Mouse (Mus musculus) embryonic fibroblast, embryonic 13.5 days (primary cell): ENCODE data around the gene Zfp27.
A peak's percentile ranks its signal among the peaks of the same experiment; 100 is the strongest.

Experiments
- CTCF ChIP-seq: IDR thresholded peaks from 2 replicates; pipeline ENCODE4 v1.5.1; 2011; ENCODE audit warnings: mild to moderate bottlenecking, control low read depth, low read length, moderate library complexity, borderline replicate concordance; ENCODE audit not compliant: insufficient read depth
- POLR2A ChIP-seq: IDR thresholded peaks from 2 replicates; pipeline ENCODE4 v1.6.1; 2011; ENCODE audit warnings: low read depth, mild to moderate bottlenecking, control low read depth, low read length, moderate library complexity

DNA sequence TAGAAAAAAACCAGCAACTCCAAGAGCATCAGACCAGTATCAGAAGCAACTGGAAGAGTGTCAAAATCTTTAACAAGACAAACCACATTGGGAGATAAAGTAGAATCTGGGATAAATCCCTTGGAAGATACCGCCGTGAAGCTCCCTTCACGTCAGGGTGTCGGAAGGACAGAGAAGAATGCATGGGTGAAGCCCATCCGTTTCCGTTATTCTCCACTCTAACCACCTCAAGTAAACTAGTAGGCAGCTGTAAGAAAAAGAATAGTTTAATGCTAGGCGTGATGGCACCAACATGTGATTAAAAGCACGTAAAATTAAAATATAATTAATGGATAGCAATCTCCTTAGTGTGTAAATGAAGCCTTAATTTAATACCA lies 298 bp upstream of the Zfp27 start:
- TF ChIP-seq POLR2A, result 0 out of 2 replicates have a peak, but pooled peaks have one; percentile 22
- no peak for TF ChIP-seq CTCF
